Mouse (Mus musculus): ENCODE data around the gene Rbm15b.

Rbm15b gene

DNA sequence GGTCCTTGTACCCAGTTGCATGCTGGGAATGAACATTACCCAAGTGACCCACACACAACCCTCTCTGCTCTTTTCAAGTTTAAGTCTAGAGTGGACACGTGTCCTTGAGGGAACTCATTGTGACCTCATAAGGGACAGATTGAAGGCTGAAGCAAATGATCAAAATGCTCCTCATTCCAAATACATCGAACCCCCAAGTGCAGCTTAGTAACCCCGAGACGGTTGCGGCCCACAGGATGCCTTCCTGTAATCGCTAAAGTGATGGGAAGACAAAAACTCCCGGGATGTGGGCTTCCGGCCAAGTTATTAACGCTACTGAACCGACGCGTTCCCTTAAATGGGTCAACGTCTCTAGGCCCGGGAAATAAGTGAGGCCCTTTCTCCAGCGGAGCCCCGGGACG is 4.1 kb upstream of the Rbm15b start:
- peaks cover 3% of the 10 kb centered on the region for H3K36me3 ChIP-seq (ENCODE audit: control insufficient read depth, insufficient read depth, low read length, poor library complexity, severe bottlenecking)
- H3K27me3 ChIP-seq (ENCODE audit: control insufficient read depth, insufficient read depth, low read length, poor library complexity, severe bottlenecking): no peaks in the 10 kb centered on the region
- DNase-seq (ENCODE audit: low read depth, low spot score): peak; percentile 31

DNA sequence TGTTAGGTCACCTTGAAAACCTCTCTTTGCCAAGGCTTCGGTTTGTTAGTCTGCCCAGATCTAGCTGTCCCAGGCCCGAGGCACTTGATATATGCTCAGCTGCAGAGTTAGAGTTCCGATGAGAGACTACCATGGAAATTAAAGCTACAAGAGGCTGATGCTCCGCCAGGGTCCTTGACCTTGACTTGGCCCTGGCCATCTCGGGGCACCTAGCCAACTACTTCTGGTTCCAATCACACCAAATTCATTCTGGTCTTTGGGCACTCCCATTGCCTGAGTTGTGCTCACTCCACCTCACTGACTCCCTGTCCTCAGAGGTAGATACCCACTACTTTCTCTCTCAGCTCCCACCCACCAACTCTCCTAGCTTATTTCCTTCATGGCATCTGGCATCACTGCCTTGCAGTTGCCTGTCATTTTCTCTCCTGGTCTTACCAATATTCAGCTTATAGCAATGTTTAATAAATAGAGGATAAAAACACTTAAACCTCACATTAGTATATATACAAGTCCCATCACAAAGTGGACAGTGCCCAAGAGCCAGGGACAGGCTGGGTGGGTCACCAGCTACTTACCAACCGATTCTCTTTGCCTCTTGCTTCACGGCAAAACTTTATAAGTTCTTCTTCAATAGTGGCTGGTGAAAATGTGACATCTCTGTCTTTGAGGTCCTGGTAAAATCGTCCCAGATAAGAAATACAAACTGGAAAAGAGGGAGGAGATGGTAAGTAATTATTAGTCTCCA is 3.4 kb upstream of the Rbm15b start:
- H3K36me3 ChIP-seq (ENCODE audit: control insufficient read depth, insufficient read depth, low read length, poor library complexity, severe bottlenecking): peaks cover 3% of the 10 kb centered on the region
- H3K27me3 ChIP-seq (ENCODE audit: control insufficient read depth, insufficient read depth, low read length, poor library complexity, severe bottlenecking): no peaks in the 10 kb centered on the region
- no peak for DNase-seq (ENCODE audit: low read depth, low spot score)

DNA sequence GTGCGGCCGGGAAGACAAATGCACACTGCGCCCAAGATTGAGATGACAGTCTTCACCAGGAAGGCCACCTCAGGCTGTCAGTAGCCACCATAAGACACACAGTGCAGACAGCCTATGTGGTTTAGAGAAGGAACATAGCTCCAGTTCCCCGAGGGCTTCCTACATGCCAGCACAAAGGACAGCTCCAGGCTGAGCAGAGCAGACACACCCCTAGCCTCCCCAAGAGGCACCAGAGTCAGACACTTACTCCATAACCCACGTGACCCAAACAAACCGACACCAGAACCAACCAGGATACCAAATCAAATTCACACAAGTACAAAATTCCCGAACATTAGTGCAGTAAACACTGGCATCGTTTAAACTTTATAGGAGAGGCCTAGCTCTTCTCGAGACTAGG is 2.1 kb upstream of the Rbm15b start:
- no peak for DNase-seq (ENCODE audit: low read depth, low spot score)
- H3K36me3 ChIP-seq (ENCODE audit: control insufficient read depth, insufficient read depth, low read length, poor library complexity, severe bottlenecking): peaks cover 3% of the 10 kb centered on the region
- H3K27me3 ChIP-seq (ENCODE audit: control insufficient read depth, insufficient read depth, low read length, poor library complexity, severe bottlenecking): no peaks in the 10 kb centered on the region

- Histone ChIP-seq H3K36me3 (ENCODE audit: control insufficient read depth, insufficient read depth, low read length, poor library complexity, severe bottlenecking) (peaks cover 6% of the 10 kb centered on the region), H3K27me3 (ENCODE audit: control insufficient read depth, insufficient read depth, low read length, poor library complexity, severe bottlenecking) (no peaks in the 10 kb centered on the region)
- DNase-seq (ENCODE audit: low read depth, low spot score): no peak
Observed at GRCm38 (mm10) chr9:106888346-106888745, 1.1 kb upstream of the Rbm15b start.

DNA sequence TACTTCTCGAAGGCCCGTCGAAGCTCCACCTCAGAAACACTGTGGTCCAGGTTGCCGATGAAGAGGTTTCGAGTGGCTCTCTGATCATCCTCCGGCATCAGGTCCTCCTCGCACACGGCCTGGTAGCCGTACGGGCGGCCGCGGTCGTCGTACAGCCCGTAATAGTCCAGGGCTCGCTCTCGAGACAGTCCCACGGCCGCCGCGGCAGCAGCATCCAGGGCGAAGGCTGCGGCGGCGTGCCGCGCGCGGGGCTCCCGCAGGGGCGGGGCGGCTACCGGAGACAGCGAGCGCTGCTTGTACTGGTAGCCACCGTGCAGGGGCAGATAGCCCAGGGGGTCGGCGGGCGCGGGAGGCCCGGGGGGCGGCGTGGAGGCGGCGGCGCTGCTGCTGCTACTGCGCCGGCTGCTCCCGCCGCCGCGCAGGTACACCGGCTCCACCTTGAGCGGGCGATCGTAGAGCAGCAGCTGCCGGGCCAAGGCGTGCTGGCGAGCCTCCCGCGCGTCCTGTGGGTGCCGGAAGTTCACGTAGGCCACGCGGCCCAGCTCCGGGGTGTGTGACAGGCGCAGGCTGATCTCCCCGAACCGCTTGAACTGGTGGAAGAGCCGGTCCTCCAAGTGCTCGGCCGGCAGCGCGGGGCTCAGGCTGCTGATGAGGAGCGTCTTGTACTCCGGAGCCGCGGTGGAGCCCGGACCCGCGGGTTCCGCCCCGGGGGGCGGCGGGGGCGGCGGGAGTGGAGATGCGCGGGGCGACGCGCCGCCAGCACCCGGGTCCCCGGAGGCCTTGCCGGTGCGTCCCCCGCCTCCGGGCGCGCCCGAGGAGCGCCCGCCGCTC is 1.1 kb downstream of the Rbm15b start:
- no peaks in the 10 kb centered on the region for H3K27me3 ChIP-seq (ENCODE audit: control insufficient read depth, insufficient read depth, low read length, poor library complexity, severe bottlenecking)
- peak; percentile 62 for DNase-seq (ENCODE audit: low read depth, low spot score)
- H3K36me3 ChIP-seq (ENCODE audit: control insufficient read depth, insufficient read depth, low read length, poor library complexity, severe bottlenecking): peaks cover 7% of the 10 kb centered on the region

GRCm38 (mm10) chr9:106884996-106885900 is 2.0 kb downstream of the Rbm15b start:
- Histone ChIP-seq H3K36me3 (ENCODE audit: control insufficient read depth, insufficient read depth, low read length, poor library complexity, severe bottlenecking) (peaks cover 6% of the 10 kb centered on the region), H3K27me3 (ENCODE audit: control insufficient read depth, insufficient read depth, low read length, poor library complexity, severe bottlenecking) (no peaks in the 10 kb centered on the region)
- DNase-seq (ENCODE audit: low read depth, low spot score): no peak

GRCm38 (mm10) chr9:106884306-106884705 is 2.9 kb downstream of the Rbm15b start:
- no peak for DNase-seq (ENCODE audit: low read depth, low spot score)
- Histone ChIP-seq H3K36me3 (ENCODE audit: control insufficient read depth, insufficient read depth, low read length, poor library complexity, severe bottlenecking) (peaks cover 11% of the 10 kb centered on the region), H3K27me3 (ENCODE audit: control insufficient read depth, insufficient read depth, low read length, poor library complexity, severe bottlenecking) (no peaks in the 10 kb centered on the region)

DNA sequence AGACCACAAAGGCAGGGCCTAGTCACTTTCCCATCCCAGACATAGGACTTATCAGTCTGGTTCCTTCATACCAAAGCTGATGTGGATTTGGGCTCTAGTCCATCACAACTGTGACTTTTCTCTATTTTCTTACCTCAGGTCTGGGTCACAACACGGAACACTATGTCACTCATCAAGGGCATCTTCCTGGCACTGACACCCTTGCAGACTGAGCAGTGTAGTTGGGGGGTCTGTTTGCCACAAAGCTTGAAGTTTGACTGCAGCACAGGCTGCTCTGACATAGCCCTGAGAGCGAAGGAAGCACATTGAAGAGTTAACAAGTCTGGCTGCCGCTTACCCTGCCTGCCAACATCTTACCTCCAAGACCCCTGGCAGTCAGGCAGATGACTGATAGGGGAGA is 4.1 kb downstream of the Rbm15b start:
- H3K27me3 ChIP-seq (ENCODE audit: control insufficient read depth, insufficient read depth, low read length, poor library complexity, severe bottlenecking): no peaks in the 10 kb centered on the region
- H3K36me3 ChIP-seq (ENCODE audit: control insufficient read depth, insufficient read depth, low read length, poor library complexity, severe bottlenecking): peaks cover 20% of the 10 kb centered on the region
- no peak for DNase-seq (ENCODE audit: low read depth, low spot score)

GRCm38 (mm10) chr9:106882176-106882575 is 5.1 kb downstream of the Rbm15b start:
- Histone ChIP-seq H3K36me3 (ENCODE audit: control insufficient read depth, insufficient read depth, low read length, poor library complexity, severe bottlenecking) (peaks cover 20% of the 10 kb centered on the region), H3K27me3 (ENCODE audit: control insufficient read depth, insufficient read depth, low read length, poor library complexity, severe bottlenecking) (no peaks in the 10 kb centered on the region)
- no peak for DNase-seq (ENCODE audit: low read depth, low spot score)

DNA sequence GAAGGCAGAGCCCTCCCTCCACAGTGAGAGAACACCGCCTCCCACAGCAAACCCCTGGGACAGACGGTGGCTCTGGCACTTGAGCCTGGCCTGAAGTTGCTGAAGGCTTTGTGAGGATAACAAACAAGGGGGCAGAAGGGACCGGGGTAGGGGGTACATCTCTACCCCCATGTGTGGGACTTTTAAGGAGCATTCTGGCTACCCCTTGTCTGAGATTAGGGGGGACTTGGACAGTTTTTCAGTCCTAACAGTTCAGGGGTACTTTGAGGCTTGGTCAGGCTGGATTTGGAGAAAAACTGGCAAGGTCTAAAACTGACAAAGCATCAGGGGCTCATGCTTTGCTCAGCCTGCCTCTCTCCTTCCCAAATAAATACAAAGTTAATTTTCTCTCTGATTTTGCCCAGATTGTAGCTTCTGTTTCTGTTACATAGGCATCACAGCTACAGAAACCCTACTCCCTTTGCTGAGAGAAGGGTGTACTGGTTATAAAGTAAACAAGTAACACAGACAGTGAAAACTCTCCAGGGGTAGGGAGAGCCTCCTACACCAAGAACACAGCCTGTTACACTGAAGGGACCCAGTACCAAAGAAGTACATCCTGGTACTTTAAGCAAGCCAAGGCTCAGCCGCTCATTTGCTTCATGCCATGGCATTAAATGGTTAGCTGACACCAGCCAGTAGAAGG is 6.0 kb downstream of the Rbm15b start:
- no peaks in the 10 kb centered on the region for H3K27me3 ChIP-seq (ENCODE audit: control insufficient read depth, insufficient read depth, low read length, poor library complexity, severe bottlenecking)
- H3K36me3 ChIP-seq (ENCODE audit: control insufficient read depth, insufficient read depth, low read length, poor library complexity, severe bottlenecking): peaks cover 20% of the 10 kb centered on the region
- no peak for DNase-seq (ENCODE audit: low read depth, low spot score)

DNA sequence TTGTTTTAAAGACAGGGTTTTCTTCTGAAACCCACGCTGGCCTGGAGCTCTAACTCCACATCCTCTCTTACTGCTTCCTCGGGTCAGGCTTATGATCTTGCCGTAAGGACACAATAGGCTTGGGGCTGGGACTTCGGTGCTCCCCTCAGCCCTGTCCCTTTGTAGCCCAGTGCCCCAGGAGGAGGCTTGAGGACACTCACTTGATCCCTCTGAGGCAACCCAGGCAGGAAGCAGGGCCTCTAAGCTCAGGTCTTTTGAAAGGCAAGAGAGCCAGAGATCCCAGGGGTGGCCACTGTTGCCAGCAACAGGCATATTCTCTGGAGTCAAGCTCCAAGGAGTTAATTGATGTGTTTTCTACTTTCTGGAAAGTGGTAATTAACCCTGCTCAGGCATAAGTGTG is 7.8 kb downstream of the Rbm15b start:
- H3K27me3 ChIP-seq (ENCODE audit: control insufficient read depth, insufficient read depth, low read length, poor library complexity, severe bottlenecking): no peaks in the 10 kb centered on the region
- H3K36me3 ChIP-seq (ENCODE audit: control insufficient read depth, insufficient read depth, low read length, poor library complexity, severe bottlenecking): peaks cover 20% of the 10 kb centered on the region
- DNase-seq (ENCODE audit: low read depth, low spot score): no peak

DNA sequence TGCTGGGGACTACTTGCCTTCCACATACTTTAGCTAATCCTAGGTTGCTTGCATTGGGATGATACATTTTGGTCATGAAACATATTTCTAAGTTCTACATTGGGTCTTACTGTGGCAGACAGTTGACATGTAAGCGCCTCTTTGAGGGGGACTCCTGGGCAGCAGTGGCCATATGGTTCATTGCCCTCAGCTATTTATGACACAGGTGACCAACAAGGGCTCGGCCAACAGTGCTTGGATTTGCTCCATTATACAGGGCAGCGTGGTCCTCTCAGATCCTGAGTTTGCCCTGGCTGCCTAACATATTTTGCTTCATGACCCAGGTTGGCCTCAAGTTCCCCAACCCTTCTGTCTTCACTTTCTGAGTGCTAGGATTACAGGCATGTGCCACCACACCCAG is 10.6 kb downstream of the Rbm15b start:
- no peak for DNase-seq (ENCODE audit: low read depth, low spot score)
- H3K27me3 ChIP-seq (ENCODE audit: control insufficient read depth, insufficient read depth, low read length, poor library complexity, severe bottlenecking): no peaks in the 10 kb centered on the region
- H3K36me3 ChIP-seq (ENCODE audit: control insufficient read depth, insufficient read depth, low read length, poor library complexity, severe bottlenecking): peaks cover 15% of the 10 kb centered on the region

DNA sequence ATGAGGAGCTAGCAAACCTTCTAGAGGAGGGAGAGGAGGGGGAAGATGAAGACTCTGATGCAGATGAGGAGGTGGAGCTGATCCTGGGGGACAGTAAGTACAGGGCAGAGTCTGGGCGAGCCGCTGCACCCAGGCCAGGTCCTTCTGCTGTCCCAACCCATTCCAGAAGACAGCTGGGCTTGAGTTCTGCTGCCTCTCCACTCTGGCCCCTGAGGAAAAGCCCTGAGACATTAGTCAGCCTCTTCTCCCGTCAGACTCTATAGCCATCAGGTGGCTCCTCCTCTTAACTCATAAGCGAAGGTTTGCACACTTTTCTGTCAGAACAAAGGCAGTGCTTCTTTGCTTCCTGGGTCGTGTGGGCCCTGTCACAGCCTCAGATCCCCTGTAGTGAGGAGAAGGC is 13.0 kb downstream of the Rbm15b start:
- H3K36me3 ChIP-seq (ENCODE audit: control insufficient read depth, insufficient read depth, low read length, poor library complexity, severe bottlenecking): peaks cover 9% of the 10 kb centered on the region; the same call in 1 of the 2 replicates
- DNase-seq (ENCODE audit: low read depth, low spot score): no peak

GRCm38 (mm10) chr9:106858036-106858435 is 29.2 kb downstream of the Rbm15b start:
- DNase-seq (ENCODE audit: low read depth, low spot score): no peak
- H3K27me3 ChIP-seq (ENCODE audit: control insufficient read depth, insufficient read depth, low read length, poor library complexity, severe bottlenecking): no peaks in the 10 kb centered on the region
- peaks cover 6% of the 10 kb centered on the region for H3K36me3 ChIP-seq (ENCODE audit: control insufficient read depth, insufficient read depth, low read length, poor library complexity, severe bottlenecking)

More for the DNA sequence above, 13.0 kb downstream of the Rbm15b start:
- H3K27me3 ChIP-seq (ENCODE audit: control insufficient read depth, insufficient read depth, low read length, poor library complexity, severe bottlenecking): no peaks in the 10 kb centered on the region
